Mouse (Mus musculus) forebrain, embryonic 14.5 days (tissue): ENCODE data around the gene Tcap. TPM values are rescaled to one million over a fixed set of nuclear protein-coding genes. Genes with fewer than 3 reads are reported as not detected.
"Not testable (repeated sequence)": the region's sequence is repeated elsewhere in the genome, so short reads cannot be mapped to it uniquely, and the experiment has no call there.

Experiments used
- ATAC-seq: fragments of 200-750 bp; cut with Nextera tagmentation; 2 replicates; pipeline ENCODE4 v1.8.0; 2017; ENCODE audit warnings: mild to moderate bottlenecking, moderate library complexity
- DNase-seq: peaks from one replicate; pipeline ENCODE4 v3.0.0-alpha.2; 2015; ENCODE audit warnings: low spot score
- H3K27ac ChIP-seq: fragments of 300-500 bp; sonication (generic); 2 replicates; pipeline ENCODE4 v1.5.1; 2014; ENCODE audit warnings: low read depth, mild to moderate bottlenecking, control low read depth, low read length, moderate library complexity
- H3K27me3 ChIP-seq: fragments of 300-500 bp; sonication (generic); replicated peaks from 2 replicates; pipeline ENCODE4 v1.6.1; 2014; ENCODE audit warnings: low read length, control low read depth, mixed read lengths; ENCODE audit not compliant: control insufficient read depth, insufficient read depth
- H3K36me3 ChIP-seq: fragments of 300-500 bp; sonication (generic); 2 replicates; pipeline ENCODE4 v1.6.1; 2014; ENCODE audit warnings: low read length, control low read depth; ENCODE audit not compliant: control insufficient read depth, insufficient read depth
- H3K4me1 ChIP-seq: fragments of 300-500 bp; sonication (generic); 2 replicates; pipeline ENCODE4 v1.6.1; 2014; ENCODE audit warnings: antibody characterized with exemption, low read length, control low read depth; ENCODE audit not compliant: control insufficient read depth, insufficient read depth
- H3K4me2 ChIP-seq: fragments of 300-500 bp; sonication (generic); 2 replicates; pipeline ENCODE4 v1.6.1; 2014; ENCODE audit warnings: mild to moderate bottlenecking, control low read depth, low read length
- H3K4me3 ChIP-seq: fragments of 300-500 bp; sonication (generic); 2 replicates; pipeline ENCODE4 v1.5.1; 2014; ENCODE audit warnings: low read depth, low read length, control low read depth
- H3K9ac ChIP-seq: fragments of 300-500 bp; sonication (generic); 2 replicates; pipeline ENCODE4 v1.6.1; 2014; ENCODE audit warnings: mild to moderate bottlenecking, low read length, control low read depth, moderate library complexity
- H3K9me3 ChIP-seq: fragments of 300-500 bp; sonication (generic); replicated peaks from 2 replicates; pipeline ENCODE4 v1.6.1; 2016; ENCODE audit warnings: low read length, control low read depth, mixed read lengths; ENCODE audit not compliant: control insufficient read depth
- WGBS: fragments of 180-500 bp; shearing (Covaris S2); extraction: QIAGEN DNeasy Blood & Tissue Kit; methylation state at CpG from one replicate; pipeline ENCODE4 v1.1.7; 2014; 5-methylcytosine and 5-hydroxymethylcytosine counted together
- polyA plus RNA-seq: library from polyadenylated mRNA; unstranded; fragments of >200 nt; fragmentation: Nextera tagmentation; extraction: Ambion mirVana; gene quantifications from 2 replicates; pipeline ENCODE4 v1.2.1, GENCODE M21; 2014

The Tcap gene
- polyA plus RNA-seq, 1 experiment from 2014 or later = not detected

DNA sequence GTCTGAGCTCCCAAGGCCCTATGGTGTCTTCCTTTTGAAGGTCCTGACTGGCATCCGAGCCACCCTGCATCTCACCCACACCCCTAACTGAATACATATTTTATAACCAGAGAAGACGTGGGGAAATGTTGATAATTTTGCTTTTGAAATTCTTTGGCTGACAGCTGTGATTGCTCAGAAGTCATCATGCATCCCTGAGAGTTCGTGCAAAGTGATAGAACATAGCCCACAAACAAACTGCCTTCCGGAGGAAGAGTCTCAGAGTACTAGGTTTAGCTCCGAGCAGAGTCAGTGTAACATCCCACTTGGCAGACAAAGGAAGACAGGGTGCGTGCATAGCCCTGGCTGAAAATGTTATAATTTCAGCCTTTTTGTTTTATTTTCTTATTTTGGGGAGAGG, 10.4 kb upstream of the Tcap start:
- Histone ChIP-seq H3K4me1 (peaks cover 18% of the 10 kb centered on the region), H3K27ac (no peak overlapping the region), H3K4me2 (no peak overlapping the region), H3K9me3 (no peaks in the 10 kb centered on the region), H3K9ac (no peak overlapping the region), H3K4me3 (no peak overlapping the region), H3K36me3 (peaks cover 40% of the 10 kb centered on the region), H3K27me3 (no peaks in the 10 kb centered on the region)
- ATAC-seq = no peak
- DNase-seq = no peak
- 82% methylated on average over 6 of the region's 6 CpGs for WGBS

DNA sequence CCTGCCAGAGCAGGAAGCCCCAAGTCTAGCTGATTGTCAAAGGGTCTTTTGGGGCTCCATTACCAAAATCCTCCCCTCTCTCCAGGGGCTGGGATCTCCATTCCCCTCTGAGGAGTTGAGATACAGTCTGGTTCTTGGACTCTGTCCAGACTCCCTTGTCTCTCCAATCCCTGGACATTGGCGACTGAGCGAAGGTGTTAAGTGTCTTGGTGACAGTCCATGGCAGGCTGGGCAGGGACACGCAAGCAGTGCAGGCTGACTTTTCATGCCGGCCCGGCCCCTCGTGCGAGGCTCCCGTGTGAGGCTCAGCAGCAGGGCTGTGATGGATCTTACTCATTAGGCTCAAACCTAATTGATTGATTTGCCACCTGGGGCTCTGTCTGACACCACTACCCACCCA, 9.3 kb upstream of the Tcap start:
- H3K36me3 ChIP-seq = peaks cover 50% of the 10 kb centered on the region
- DNase-seq (peak; percentile 32), ATAC-seq (no peak)
- H3K4me2 ChIP-seq = no peak overlapping the region
- H3K9ac ChIP-seq = no peak overlapping the region
- H3K4me1 ChIP-seq = peaks cover 18% of the 10 kb centered on the region
- no peaks in the 10 kb centered on the region for H3K9me3 ChIP-seq
- no peak overlapping the region for H3K4me3 ChIP-seq
- 75% methylated on average over 8 of the region's 8 CpGs for WGBS
- H3K27ac ChIP-seq = no peak overlapping the region
- H3K27me3 ChIP-seq = no peaks in the 10 kb centered on the region

- Histone ChIP-seq H3K9me3 (no peaks in the 10 kb centered on the region), H3K27ac (no peak overlapping the region), H3K4me2 (no peak overlapping the region), H3K4me1 (peaks cover 5% of the 10 kb centered on the region), H3K9ac (no peak overlapping the region), H3K4me3 (no peak overlapping the region), H3K27me3 (no peaks in the 10 kb centered on the region), H3K36me3 (peaks cover 67% of the 10 kb centered on the region)
- 69% methylated on average over 5 of the region's 5 CpGs for WGBS
- DNase-seq (no peak), ATAC-seq (no peak)
Observed at GRCm38 (mm10) chr11:98376756-98377155, 6.9 kb upstream of the Tcap start.

GRCm38 (mm10) chr11:98377787-98378186, 5.8 kb upstream of the Tcap start:
- Histone ChIP-seq H3K36me3 (peaks cover 67% of the 10 kb centered on the region), H3K4me1 (no peaks in the 10 kb centered on the region), H3K9ac (no peak overlapping the region), H3K9me3 (no peaks in the 10 kb centered on the region), H3K4me3 (no peak overlapping the region), H3K27ac (no peak overlapping the region), H3K4me2 (no peak overlapping the region), H3K27me3 (no peaks in the 10 kb centered on the region)
- 85% methylated on average over 11 of the region's 11 CpGs for WGBS
- DNase-seq (no peak), ATAC-seq (no peak)

DNA sequence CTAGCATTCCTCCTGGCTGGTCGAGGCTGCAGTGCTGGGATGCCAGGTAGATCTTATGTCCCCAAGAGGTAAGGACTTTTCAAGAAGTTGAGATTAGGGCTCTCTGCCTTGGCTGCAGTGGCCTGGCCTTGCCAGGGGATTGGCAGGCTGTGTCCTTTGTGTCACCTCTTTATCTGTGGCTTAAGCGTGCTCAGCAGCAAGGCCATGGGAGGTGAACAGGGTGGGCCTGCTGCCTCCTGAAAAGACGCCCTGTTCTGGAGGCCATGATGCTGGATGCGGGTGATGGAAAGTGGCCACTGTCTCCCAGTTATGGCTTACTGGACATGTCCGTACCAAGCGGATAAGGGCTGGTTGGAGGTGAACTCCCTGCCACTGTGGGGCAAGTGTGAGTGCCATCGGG, 4.2 kb upstream of the Tcap start:
- no peak overlapping the region for H3K4me3 ChIP-seq
- no peaks in the 10 kb centered on the region for H3K4me1 ChIP-seq
- ATAC-seq = no peak
- H3K27me3 ChIP-seq = no peaks in the 10 kb centered on the region
- H3K27ac ChIP-seq = peak overlapping the region; percentile 9; the same call in 1 of the 2 replicates
- no peaks in the 10 kb centered on the region for H3K9me3 ChIP-seq
- DNase-seq = no peak
- no peak overlapping the region for H3K9ac ChIP-seq
- peaks cover 66% of the 10 kb centered on the region for H3K36me3 ChIP-seq
- no peak overlapping the region for H3K4me2 ChIP-seq
- 88% methylated on average over 7 of the region's 7 CpGs for WGBS

DNA sequence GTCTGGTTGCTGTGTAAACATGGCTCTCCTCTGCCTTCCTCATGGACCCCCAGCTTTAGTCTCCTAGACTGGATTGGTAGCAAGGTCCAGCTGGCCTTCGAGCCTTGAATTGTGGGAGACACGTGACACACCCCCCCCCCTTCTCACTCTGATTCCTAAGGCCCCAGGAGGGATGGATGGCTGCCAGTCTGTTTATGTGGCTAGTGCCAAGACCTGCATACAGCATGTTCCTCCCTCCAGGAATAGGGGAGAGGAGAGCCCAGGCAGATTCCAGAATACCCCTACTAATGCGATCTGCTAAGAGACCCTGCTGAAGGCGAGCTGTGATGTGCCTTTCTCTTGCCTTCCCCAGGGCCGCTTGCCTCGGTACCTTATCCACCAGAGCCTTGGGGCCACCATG, 3.5 kb upstream of the Tcap start:
- H3K9ac ChIP-seq = no peak overlapping the region
- WGBS = 67% methylated on average over 6 of the region's 6 CpGs
- H3K4me1 ChIP-seq = no peaks in the 10 kb centered on the region
- H3K4me3 ChIP-seq = no peak overlapping the region
- no peaks in the 10 kb centered on the region for H3K9me3 ChIP-seq
- H3K27me3 ChIP-seq = 0 out of 2 replicates have a peak, but pooled peaks cover 2% of the 10 kb centered on the region
- no peak overlapping the region for H3K4me2 ChIP-seq
- H3K27ac ChIP-seq = 0 out of 2 replicates have a peak overlapping the region, but pooled peaks have one; percentile 17
- peaks cover 59% of the 10 kb centered on the region for H3K36me3 ChIP-seq
- ATAC-seq (no peak), DNase-seq (peak; percentile 70)

- Histone ChIP-seq H3K4me1 (no peaks in the 10 kb centered on the region), H3K27me3 (0 out of 2 replicates have a peak, but pooled peaks cover 2% of the 10 kb centered on the region), H3K36me3 (peaks cover 43% of the 10 kb centered on the region), H3K9ac (no peak overlapping the region), H3K4me3 (no peak overlapping the region), H3K27ac (no peak overlapping the region), H3K9me3 (no peaks in the 10 kb centered on the region), H3K4me2 (no peak overlapping the region)
- no peak for DNase-seq
- 89% methylated on average over 2 of the region's 2 CpGs for WGBS
- no peak for ATAC-seq
Observed at GRCm38 (mm10) chr11:98381651-98382050, 2.0 kb upstream of the Tcap start.

DNA sequence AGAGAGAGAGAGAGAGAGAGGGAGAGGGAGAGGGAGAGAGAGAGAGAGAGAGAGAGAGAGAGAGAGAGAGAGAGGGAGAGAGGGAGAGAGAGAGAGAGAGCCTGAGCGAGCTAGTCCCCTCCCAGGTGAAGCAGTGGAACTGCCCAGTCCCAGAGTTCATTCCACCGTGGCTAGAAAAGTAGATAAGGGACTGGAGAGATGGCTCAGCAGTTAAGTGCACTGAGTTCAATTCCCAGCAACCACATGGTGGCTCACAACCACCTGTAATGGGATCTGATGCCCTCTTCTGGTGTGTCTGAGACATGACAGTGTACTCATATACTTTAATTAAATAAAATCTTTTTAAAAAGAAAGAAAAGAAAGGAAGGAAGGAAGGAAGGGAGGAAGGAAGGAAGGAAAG, 1.2 kb upstream of the Tcap start:
- not testable (repeated sequence) for H3K4me3 ChIP-seq, H3K27ac ChIP-seq, H3K9me3 ChIP-seq, ATAC-seq, H3K4me1 ChIP-seq, H3K4me2 ChIP-seq, H3K27me3 ChIP-seq, H3K9ac ChIP-seq, DNase-seq
- H3K36me3 ChIP-seq = peaks cover 36% of the 10 kb centered on the region
- WGBS = 44% methylated on average over 2 of the region's 2 CpGs

GRCm38 (mm10) chr11:98384216-98384615, 605 bp downstream of the Tcap start:
- Histone ChIP-seq H3K9ac (no peak overlapping the region), H3K36me3 (peaks cover 18% of the 10 kb centered on the region), H3K4me3 (no peak overlapping the region), H3K4me2 (no peak overlapping the region), H3K4me1 (no peaks in the 10 kb centered on the region), H3K27me3 (0 out of 2 replicates have a peak, but pooled peaks cover 7% of the 10 kb centered on the region), H3K27ac (no peak overlapping the region), H3K9me3 (no peaks in the 10 kb centered on the region)
- 71% methylated on average over 20 of the region's 20 CpGs for WGBS
- no peak for DNase-seq
- ATAC-seq = no peak
